Mouse (Mus musculus) cerebellum, postnatal 10 days (tissue): ENCODE results near the gene Dtd1.
A peak's percentile ranks its signal among the peaks of the same experiment; 100 is the strongest.

Experiments
- DNase-seq, 2 experiments: peaks; one replicate each; pipeline ENCODE4 v3.0.0; 2021; ENCODE audit warnings: mixed read lengths in 2 of 2

The Dtd1 gene

GRCm38 (mm10) chr2:144641991-144642390 is 42.3 kb downstream of the Dtd1 start:
- no peak for DNase-seq

- DNase-seq, result no peak
These were observed 46.7 kb downstream of the Dtd1 start for GRCm38 (mm10) chr2:144646360-144646759.

GRCm38 (mm10) chr2:144647151-144647550 is 47.5 kb downstream of the Dtd1 start:
- no peak for DNase-seq

- no peak for DNase-seq
These were observed 50.3 kb downstream of the Dtd1 start for GRCm38 (mm10) chr2:144649960-144650359.

GRCm38 (mm10) chr2:144652841-144653240 is 53.1 kb downstream of the Dtd1 start:
- no peak for DNase-seq

GRCm38 (mm10) chr2:144655307-144655706 is 55.6 kb downstream of the Dtd1 start:
- DNase-seq, result no peak

GRCm38 (mm10) chr2:144668507-144668906 is 68.8 kb downstream of the Dtd1 start:
- DNase-seq, result no peak

- DNase-seq, result no peak
These were observed 70.7 kb downstream of the Dtd1 start for GRCm38 (mm10) chr2:144670289-144670930.

- DNase-seq, result no peak
These were observed 72.7 kb downstream of the Dtd1 start for GRCm38 (mm10) chr2:144672397-144672796.

- DNase-seq, result no peak
These were observed 77.0 kb downstream of the Dtd1 start for GRCm38 (mm10) chr2:144676546-144677228.

- peak; percentile 33 to 42 for DNase-seq
These were observed 77.5 kb downstream of the Dtd1 start for GRCm38 (mm10) chr2:144677229-144677571.

- DNase-seq, result no peak
These were observed 79.1 kb downstream of the Dtd1 start for GRCm38 (mm10) chr2:144678779-144679178.

- no peak for DNase-seq
These were observed 79.7 kb downstream of the Dtd1 start for GRCm38 (mm10) chr2:144679394-144679793.

- peak; percentile 17 to 34 for DNase-seq
These were observed 92.6 kb downstream of the Dtd1 start for GRCm38 (mm10) chr2:144692219-144692732.

- peak in 1 of 2 experiments; percentile 13 for DNase-seq
These were observed 93.1 kb downstream of the Dtd1 start for GRCm38 (mm10) chr2:144692777-144693176.

- DNase-seq, result no peak
These were observed 95.2 kb downstream of the Dtd1 start for GRCm38 (mm10) chr2:144694923-144695322.

GRCm38 (mm10) chr2:144698046-144698445 is 98.3 kb downstream of the Dtd1 start:
- DNase-seq, result no peak

GRCm38 (mm10) chr2:144700608-144701007 is 100.9 kb downstream of the Dtd1 start:
- DNase-seq, result no peak

GRCm38 (mm10) chr2:144701415-144702149 is 101.9 kb downstream of the Dtd1 start:
- no peak for DNase-seq

- DNase-seq, result no peak
These were observed 109.6 kb downstream of the Dtd1 start for GRCm38 (mm10) chr2:144709285-144709684.

GRCm38 (mm10) chr2:144709704-144710103 is 110.0 kb downstream of the Dtd1 start:
- no peak for DNase-seq

GRCm38 (mm10) chr2:144714596-144714995 is 114.9 kb downstream of the Dtd1 start:
- DNase-seq, result no peak

- DNase-seq, result no peak
These were observed 115.6 kb downstream of the Dtd1 start for GRCm38 (mm10) chr2:144715211-144715768.
